Mouse (Mus musculus) adrenal gland, adult 10 weeks (tissue): ENCODE data around the gene Vps41. TPM values are rescaled to one million over a fixed set of nuclear protein-coding genes. Genes with fewer than 3 reads are reported as not detected.

Source experiments
- polyA plus RNA-seq: library from polyadenylated mRNA; stranded (reverse); fragments of 350-450 nt; fragmentation: Illumina TruSeq; extraction: RNeasy Lipid Tissue Mini Kit (QIAGEN cat#74804); gene quantifications from one replicate; pipeline ENCODE4 v1.2.3, GENCODE M21; 2014; ENCODE audit warnings: low read depth, low replicate concordance

Gene Vps41
- 180 TPM for polyA plus RNA-seq

DNA sequence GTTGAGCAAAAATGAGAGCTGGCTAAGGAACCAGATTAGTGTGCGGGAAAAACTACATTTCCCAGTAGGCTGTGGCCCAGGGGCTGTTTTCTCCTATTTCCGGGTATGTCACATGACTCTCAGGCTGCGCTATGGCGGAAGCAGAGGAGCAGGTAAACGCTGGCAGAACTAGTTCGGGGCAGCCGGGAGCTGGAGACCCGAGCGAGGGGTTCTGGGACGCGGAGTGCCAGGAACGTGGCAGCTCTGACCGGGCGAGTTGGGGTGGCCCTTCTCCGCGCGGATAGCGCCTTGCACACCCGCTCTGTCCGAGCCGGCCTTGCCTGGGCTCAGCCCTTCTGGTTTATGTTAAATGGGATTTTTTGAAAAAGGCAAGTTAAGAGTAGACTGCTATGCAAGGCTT is at the start of gene Vps41:
Vps41 (plus strand) TSS at position 102 of the 400 bp plus-strand sequence.

Other genes starting within 250 kb of the Vps41 start
- 2.3 TPM for gene Amph, start 230.9 kb downstream of the Vps41 start, polyA plus RNA-seq